Mouse (Mus musculus) lung, postnatal 0 days (tissue): ENCODE measurements at regions not wholly inside any gene's neighbourhood (a gene's known extent, or its start where the extent isn't known, plus 50 kb on each side); places are given as distances from the start of the nearest gene placed in this dataset.

Source experiments
- ATAC-seq: fragments of 200-750 bp; cut with Nextera tagmentation; 2 replicates; pipeline ENCODE4 v1.8.0; 2017; ENCODE audit warnings: moderate library complexity
- DNase-seq: peaks from one replicate; pipeline ENCODE4 v3.0.0-alpha.2; 2016; ENCODE audit warnings: low spot score
- H3K27ac ChIP-seq: fragments of 300-500 bp; sonication (generic); 2 replicates; pipeline ENCODE4 v1.5.1; 2014; ENCODE audit warnings: antibody characterized with exemption, mild to moderate bottlenecking, low read length, mixed read lengths
- H3K27me3 ChIP-seq: fragments of 300-500 bp; sonication (generic); replicated peaks from 2 replicates; pipeline ENCODE4 v1.6.1; 2014; ENCODE audit warnings: low read length, mixed read lengths; ENCODE audit not compliant: insufficient read depth
- H3K36me3 ChIP-seq: fragments of 300-500 bp; sonication (generic); 2 replicates; pipeline ENCODE4 v1.6.1; 2014; ENCODE audit warnings: low read length, mixed read lengths; ENCODE audit not compliant: insufficient read depth
- H3K4me1 ChIP-seq: fragments of 300-500 bp; sonication (generic); 2 replicates; pipeline ENCODE4 v1.6.1; 2014; ENCODE audit warnings: antibody characterized with exemption, low read depth, low read length, mixed read lengths; ENCODE audit not compliant: insufficient read depth
- H3K4me2 ChIP-seq: fragments of 300-500 bp; sonication (generic); replicated peaks from 2 replicates; pipeline ENCODE4 v1.6.1; 2014; ENCODE audit warnings: low read depth, mild to moderate bottlenecking, low read length, moderate library complexity, mixed read lengths
- H3K4me3 ChIP-seq: fragments of 300-500 bp; sonication (generic); 2 replicates; pipeline ENCODE4 v1.5.1; 2014; ENCODE audit warnings: low read depth, low read length
- H3K9ac ChIP-seq: fragments of 300-500 bp; sonication (generic); replicated peaks from 2 replicates; pipeline ENCODE4 v1.6.1; 2014; ENCODE audit warnings: low read depth, mild to moderate bottlenecking
- H3K9me3 ChIP-seq: fragments of 300-500 bp; sonication (generic); 2 replicates; pipeline ENCODE4 v1.6.1; 2016; ENCODE audit warnings: low read length, mixed read lengths
- CTCF ChIP-seq: IDR thresholded peaks from 2 replicates; pipeline ENCODE4 v1.5.1; 2016; ENCODE audit warnings: antibody characterized with exemption, mild to moderate bottlenecking
- EP300 ChIP-seq: IDR thresholded peaks from 2 replicates; pipeline ENCODE4 v1.6.1; 2016; ENCODE audit warnings: antibody characterized with exemption, mild to moderate bottlenecking, control low read depth
- WGBS: fragments of 180-500 bp; shearing (Covaris S2); extraction: QIAGEN DNeasy Blood & Tissue Kit; methylation state at CpG from one replicate; pipeline ENCODE4 v1.1.7; 2014; 5-methylcytosine and 5-hydroxymethylcytosine counted together

- TF ChIP-seq EP300 (no peak), CTCF (no peak)
- H3K9me3 ChIP-seq: no peaks in the 10 kb centered on the region
- no peaks in the 10 kb centered on the region for H3K36me3 ChIP-seq
- H3K27ac ChIP-seq: no peak overlapping the region
- H3K9ac ChIP-seq: no peak overlapping the region
- no peak overlapping the region for H3K4me3 ChIP-seq
- DNase-seq (no peak), ATAC-seq (no peak)
- H3K4me2 ChIP-seq: no peak overlapping the region
- H3K27me3 ChIP-seq: no peaks in the 10 kb centered on the region
- 81% methylated on average over 3 of the region's 3 CpGs for WGBS
- no peaks in the 10 kb centered on the region for H3K4me1 ChIP-seq
Measured at GRCm38 (mm10) chr5:133744136-133744535, 355.4 kb upstream of the Castor2 start.

DNA sequence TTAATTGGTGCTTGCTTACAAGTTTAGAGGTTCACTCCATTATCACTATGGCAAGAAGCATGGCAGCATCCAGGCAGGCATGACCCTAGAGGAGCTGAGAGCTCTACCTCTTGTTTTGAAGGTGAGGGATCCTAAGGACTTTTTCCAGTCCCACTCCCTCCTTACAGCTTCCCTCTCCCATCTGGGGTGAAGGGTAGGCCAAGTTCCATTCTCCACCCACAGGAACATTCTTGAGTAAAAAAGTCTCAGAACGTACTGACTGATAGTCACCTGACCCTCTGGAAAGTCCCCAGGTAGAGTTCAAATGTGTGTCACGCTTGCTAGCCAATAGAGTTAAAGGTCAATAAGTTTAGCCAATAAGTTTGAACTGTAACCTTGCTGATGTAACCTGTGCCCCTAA is 355.9 kb upstream of the Castor2 start:
- Histone ChIP-seq H3K36me3 (no peaks in the 10 kb centered on the region), H3K4me3 (no peak overlapping the region), H3K9ac (no peak overlapping the region), H3K9me3 (no peaks in the 10 kb centered on the region), H3K27me3 (no peaks in the 10 kb centered on the region), H3K4me1 (no peaks in the 10 kb centered on the region), H3K27ac (no peak overlapping the region), H3K4me2 (no peak overlapping the region)
- DNase-seq: no peak
- TF ChIP-seq EP300: no peak
- TF ChIP-seq CTCF: no peak
- ATAC-seq: no peak
- WGBS: 76% methylated on average over 2 of the region's 2 CpGs

DNA sequence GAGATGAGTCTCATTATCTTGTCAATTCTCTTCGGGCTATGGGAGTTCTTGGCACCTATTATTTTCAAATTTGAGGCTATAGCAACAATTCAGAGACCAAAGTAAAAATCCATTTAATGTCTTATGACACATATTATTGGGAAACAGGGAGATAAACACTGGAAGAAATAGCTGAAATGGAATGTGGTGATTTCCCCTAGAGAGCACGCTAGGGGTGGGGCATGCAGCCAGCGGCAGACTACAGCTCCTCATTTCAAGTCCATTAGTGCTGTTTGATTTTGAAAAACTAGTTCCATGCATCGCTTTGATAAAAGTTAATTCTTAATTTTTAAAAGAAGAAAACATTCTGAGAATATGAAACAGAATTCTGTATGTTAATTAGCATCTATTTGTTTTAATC is 367.6 kb upstream of the Castor2 start:
- 41% methylated on average over 4 of the region's 4 CpGs for WGBS
- H3K36me3 ChIP-seq: no peaks in the 10 kb centered on the region
- H3K9ac ChIP-seq: no peak overlapping the region
- H3K27ac ChIP-seq: no peak overlapping the region
- no peaks in the 10 kb centered on the region for H3K27me3 ChIP-seq
- H3K4me1 ChIP-seq: 0 out of 2 replicates have a peak, but pooled peaks cover 3% of the 10 kb centered on the region
- ATAC-seq (peak; percentile 50; the same call in 1 of the 2 replicates), DNase-seq (peak; percentile 79)
- H3K4me3 ChIP-seq: no peak overlapping the region
- TF ChIP-seq CTCF: no peak
- TF ChIP-seq EP300: no peak
- no peaks in the 10 kb centered on the region for H3K9me3 ChIP-seq
- no peak overlapping the region for H3K4me2 ChIP-seq

DNA sequence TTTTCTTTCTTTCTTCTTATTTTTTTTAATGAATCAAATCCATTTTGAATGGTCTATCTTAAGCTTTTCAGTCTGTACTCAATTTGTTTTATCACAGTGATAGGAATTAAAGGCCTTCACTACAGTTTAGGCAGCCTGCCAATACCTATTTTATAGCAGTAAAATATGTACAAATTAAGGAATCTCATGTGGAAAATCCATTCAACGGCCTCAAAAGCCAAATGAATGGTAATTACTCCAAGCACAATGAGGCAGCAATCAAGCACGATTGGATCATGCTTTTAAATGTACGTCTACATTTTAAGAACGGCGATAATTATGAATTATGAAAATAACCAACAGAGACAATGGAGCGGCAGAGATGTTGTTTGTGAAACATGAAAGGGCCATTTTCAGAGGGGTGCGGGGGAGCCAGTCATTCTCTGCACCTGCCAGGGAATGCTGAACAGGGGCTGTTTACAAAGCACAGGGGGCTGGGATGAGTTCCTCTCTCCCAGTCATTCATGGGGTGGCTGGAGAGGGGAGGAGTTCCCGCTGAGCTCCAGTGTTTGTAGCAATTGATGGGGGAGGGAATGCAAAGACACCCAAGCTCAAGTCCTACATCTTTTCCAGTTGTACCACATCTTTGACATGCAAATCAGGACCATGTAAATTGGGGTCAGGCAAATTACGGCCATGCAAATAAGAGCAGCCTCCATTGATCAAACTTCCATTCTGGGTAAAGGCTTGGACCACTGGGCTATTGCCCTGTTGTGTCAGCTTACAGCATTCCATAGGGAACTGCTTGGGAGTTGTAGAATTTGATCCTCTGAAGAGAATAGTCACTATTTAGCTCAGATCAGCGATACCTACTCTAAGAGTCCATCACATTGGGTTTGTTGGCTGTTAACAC is 381.1 kb upstream of the Castor2 start:
- H3K27ac ChIP-seq: no peak overlapping the region
- DNase-seq (no peak), ATAC-seq (no peak)
- no peaks in the 10 kb centered on the region for H3K27me3 ChIP-seq
- no peaks in the 10 kb centered on the region for H3K9me3 ChIP-seq
- WGBS: 64% methylated on average over 10 of the region's 10 CpGs
- H3K4me2 ChIP-seq: no peak overlapping the region
- no peaks in the 10 kb centered on the region for H3K36me3 ChIP-seq
- H3K4me3 ChIP-seq: no peak overlapping the region
- H3K4me1 ChIP-seq: no peaks in the 10 kb centered on the region
- TF ChIP-seq CTCF (no peak), EP300 (no peak)
- H3K9ac ChIP-seq: no peak overlapping the region

DNA sequence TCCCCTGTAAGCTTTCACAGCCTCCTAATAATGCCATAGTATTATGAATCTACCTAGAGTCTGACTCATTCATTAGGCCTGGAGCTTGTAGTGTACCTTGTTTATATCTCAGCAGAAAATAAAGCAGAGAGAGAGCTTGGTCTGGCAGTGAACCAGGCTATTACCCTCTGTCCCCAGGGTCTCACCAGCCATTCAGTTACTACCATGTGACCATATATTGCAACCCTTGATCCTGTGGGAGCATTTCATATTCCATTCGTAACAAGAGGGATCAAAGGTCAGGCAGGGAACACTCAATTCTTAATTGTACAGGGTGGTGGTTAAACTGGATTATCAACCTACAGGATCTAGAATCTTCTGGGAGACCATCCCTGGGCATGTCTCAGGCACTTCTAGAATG is 383.7 kb upstream of the Castor2 start:
- H3K9me3 ChIP-seq: no peaks in the 10 kb centered on the region
- no peaks in the 10 kb centered on the region for H3K36me3 ChIP-seq
- H3K4me1 ChIP-seq: no peaks in the 10 kb centered on the region
- H3K4me3 ChIP-seq: no peak overlapping the region
- DNase-seq (no peak), ATAC-seq (no peak)
- no peak overlapping the region for H3K4me2 ChIP-seq
- no peak overlapping the region for H3K27ac ChIP-seq
- WGBS: 78% methylated on average over 1 of the region's 1 CpGs
- TF ChIP-seq EP300 (no peak), CTCF (no peak)
- H3K9ac ChIP-seq: no peak overlapping the region
- H3K27me3 ChIP-seq: no peaks in the 10 kb centered on the region

DNA sequence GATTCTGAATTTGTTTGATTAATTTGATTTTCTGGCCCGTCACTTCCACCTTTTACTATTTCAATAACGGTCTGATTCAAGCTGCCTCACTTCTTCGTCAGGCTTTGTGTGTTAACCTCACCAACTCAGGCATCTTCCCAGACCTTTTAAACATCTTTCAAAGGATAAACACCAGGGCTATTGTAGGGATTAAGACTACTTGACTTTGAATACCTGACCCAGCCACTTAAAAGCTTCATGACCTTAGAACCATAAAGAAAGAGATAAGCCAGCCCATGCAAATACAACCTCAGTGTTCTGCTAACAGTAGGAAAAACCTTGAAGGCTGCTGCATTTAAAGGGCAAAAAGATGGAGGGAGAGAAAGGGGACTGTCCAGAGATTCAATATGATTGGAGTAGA is 386.9 kb upstream of the Castor2 start:
- H3K9me3 ChIP-seq: no peaks in the 10 kb centered on the region
- H3K36me3 ChIP-seq: no peaks in the 10 kb centered on the region
- no peak overlapping the region for H3K4me2 ChIP-seq
- no peak overlapping the region for H3K9ac ChIP-seq
- 40% methylated on average over 3 of the region's 3 CpGs for WGBS
- no peak for TF ChIP-seq EP300
- no peak for TF ChIP-seq CTCF
- H3K4me3 ChIP-seq: no peak overlapping the region
- no peak for DNase-seq
- no peak overlapping the region for H3K27ac ChIP-seq
- no peak for ATAC-seq
- H3K27me3 ChIP-seq: no peaks in the 10 kb centered on the region
- no peaks in the 10 kb centered on the region for H3K4me1 ChIP-seq
